Comparison of ENCODE assay signal across 8 mouse cellular contexts in genomic region chr15:85611701-85612520, GRCm38 (mm10). TPM values are rescaled to one million over a fixed set of nuclear protein-coding genes. Genes with fewer than 3 reads are reported as not detected.
DNase-seq lines count a peak whose midpoint lies in the region; ATAC-seq and TF ChIP-seq lines count a peak whose summit lies in the region.

No protein-coding gene starts in this region.

- TF ChIP-seq CTCF in thymus, adult 2 months (IDR thresholded peaks at IDR 0.05; ENCODE audit: borderline replicate concordance, control insufficient read depth, extremely low read depth, insufficient read depth, low read length, poor library complexity), result no peak

- peak; percentile 46 to 58 for DNase-seq in cerebellum, adult 18-20 months
- DNase-seq in cerebellum, adult 11 months, result no peak
- peak; percentile 44 to 67 for DNase-seq in urinary bladder, postnatal 36 days (ENCODE audit: low spot score in 2 of 2)
- no peak for DNase-seq in urinary bladder, postnatal 10 days (ENCODE audit: low spot score)
- peak; percentile 85 to 90 for DNase-seq in lung, adult 18-20 months
- DNase-seq in testis, postnatal 10 days (ENCODE audit: low spot score), result peak; percentile 61
- DNase-seq in thymus, adult 2 months, result no peak

- H3K4me3 ChIP-seq in hindbrain, embryonic 16.5 days (ENCODE audit: low read length), result no peak overlapping the region
- H3K4me3 ChIP-seq in thymus, adult 2 months (ENCODE audit: control insufficient read depth, insufficient read depth, low read length), result no peak overlapping the region

- no peak overlapping the region for H3K9ac ChIP-seq in hindbrain, embryonic 16.5 days (ENCODE audit: low read depth, low read length)

- H3K4me1 ChIP-seq in hindbrain, embryonic 16.5 days (ENCODE audit: control insufficient read depth, insufficient read depth, low read depth, low read length), result peaks cover 20% of the 10 kb centered on the region
- peaks cover 7% of the 10 kb centered on the region for H3K4me1 ChIP-seq in thymus, adult 2 months (replicated peaks; ENCODE audit: control insufficient read depth, insufficient read depth, low read length)

- no peak overlapping the region for H3K4me2 ChIP-seq in hindbrain, embryonic 16.5 days (ENCODE audit: low read length)

- ATAC-seq in hindbrain, embryonic 16.5 days, result no peak

- H3K9me3 ChIP-seq in hindbrain, embryonic 16.5 days (ENCODE audit: control insufficient read depth, low read length), result no peaks in the 10 kb centered on the region

- no peak for TF ChIP-seq POLR2A in thymus, adult 2 months (IDR thresholded peaks at IDR 0.05; ENCODE audit: control insufficient read depth, extremely low read depth, insufficient read depth, low read length, poor library complexity)

- no peaks in the 10 kb centered on the region for H3K36me3 ChIP-seq in hindbrain, embryonic 16.5 days (ENCODE audit: control insufficient read depth, insufficient read depth, low read length)
- no peaks in the 10 kb centered on the region for H3K36me3 ChIP-seq in thymus, adult 2 months (ENCODE audit: control insufficient read depth, insufficient read depth, low read length)

- peaks cover 2% of the 10 kb centered on the region for H3K27me3 ChIP-seq in hindbrain, embryonic 16.5 days (replicated peaks; ENCODE audit: control insufficient read depth, insufficient read depth, low read length)
- no peaks in the 10 kb centered on the region for H3K27me3 ChIP-seq in thymus, adult 2 months (ENCODE audit: control insufficient read depth, insufficient read depth, low read length)

- 67% methylated on average over 16 of the region's 16 CpGs for WGBS in hindbrain, embryonic 16.5 days
- WGBS in thymus, adult 2 months, result 87% methylated on average over 16 of the region's 16 CpGs

- H3K27ac ChIP-seq in hindbrain, embryonic 16.5 days (ENCODE audit: low read depth, low read length), result peak overlapping the region; percentile 69
- no peak overlapping the region; the same call in 1 of the 2 replicates for H3K27ac ChIP-seq in thymus, adult 2 months (ENCODE audit: control insufficient read depth, insufficient read depth, low read length)

RNA-seq across cellular contexts. Expression of gene Wnt7b, which starts 29.6 kb away (rescaled TPM):
- polyA plus RNA-seq in hindbrain, embryonic 16.5 days (2015; fragmentation: Nextera tagmentation; extraction: Ambion mirVana), result 26.4 and 35.4 TPM in 2 replicates
- 3.4 and 3.8 TPM in 2 replicates for polyA plus RNA-seq in thymus, adult 2 months (2012; rRNA removed)

Comparison
In these comparisons a context has a peak if more than half of its experiments do, and no peak if none do; other contexts are left out.
1. DNase-seq: peak in cerebellum, adult 18-20 months (2 of 2), urinary bladder, postnatal 36 days (2 of 2), lung, adult 18-20 months (2 of 2) and testis, postnatal 10 days (single experiment); none in cerebellum, adult 11 months (single experiment), urinary bladder, postnatal 10 days (single experiment) and thymus, adult 2 months (single experiment).